Mouse (Mus musculus): ENCODE measurements at regions not wholly inside any gene's neighbourhood (a gene's known extent, or its start where the extent isn't known, plus 50 kb on each side); places are given as distances from the start of the nearest gene placed in this dataset.
"Not testable (repeated sequence)": the region's sequence is repeated elsewhere in the genome, so short reads cannot be mapped to it uniquely, and the experiment has no call there.

DNA sequence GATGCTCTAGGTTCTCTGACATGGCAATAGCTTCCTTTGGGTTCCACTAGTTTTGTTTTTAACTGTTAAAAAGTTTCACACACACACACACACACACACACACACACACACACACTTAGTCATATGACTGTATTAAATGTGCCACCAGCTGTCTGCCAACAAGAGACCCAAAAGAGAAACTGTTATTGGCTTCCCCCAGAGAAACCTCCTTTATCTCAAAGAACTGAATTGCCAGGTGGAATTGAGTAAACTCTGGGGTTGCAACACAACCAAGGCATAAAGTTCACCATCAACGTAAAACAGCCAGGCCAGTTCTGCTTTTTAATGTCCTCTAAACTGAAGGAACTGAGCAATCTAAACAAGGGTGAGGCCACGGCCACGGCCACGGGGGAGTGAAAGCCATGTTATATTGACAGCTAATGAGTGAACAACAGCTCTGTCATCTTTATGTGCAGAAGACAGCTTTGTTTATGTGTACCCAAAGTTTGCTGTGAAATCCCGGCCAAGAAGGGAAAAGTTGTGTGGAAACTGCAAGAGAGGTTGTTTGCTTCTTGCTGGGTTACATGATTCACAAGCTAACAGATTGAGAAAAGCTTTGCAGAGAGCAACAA lies 69.3 kb downstream of the Btg1 start:
- no peak for ATAC-seq (replicated peaks; ENCODE audit: low FRiP score, poor library complexity, severe bottlenecking)

DNA sequence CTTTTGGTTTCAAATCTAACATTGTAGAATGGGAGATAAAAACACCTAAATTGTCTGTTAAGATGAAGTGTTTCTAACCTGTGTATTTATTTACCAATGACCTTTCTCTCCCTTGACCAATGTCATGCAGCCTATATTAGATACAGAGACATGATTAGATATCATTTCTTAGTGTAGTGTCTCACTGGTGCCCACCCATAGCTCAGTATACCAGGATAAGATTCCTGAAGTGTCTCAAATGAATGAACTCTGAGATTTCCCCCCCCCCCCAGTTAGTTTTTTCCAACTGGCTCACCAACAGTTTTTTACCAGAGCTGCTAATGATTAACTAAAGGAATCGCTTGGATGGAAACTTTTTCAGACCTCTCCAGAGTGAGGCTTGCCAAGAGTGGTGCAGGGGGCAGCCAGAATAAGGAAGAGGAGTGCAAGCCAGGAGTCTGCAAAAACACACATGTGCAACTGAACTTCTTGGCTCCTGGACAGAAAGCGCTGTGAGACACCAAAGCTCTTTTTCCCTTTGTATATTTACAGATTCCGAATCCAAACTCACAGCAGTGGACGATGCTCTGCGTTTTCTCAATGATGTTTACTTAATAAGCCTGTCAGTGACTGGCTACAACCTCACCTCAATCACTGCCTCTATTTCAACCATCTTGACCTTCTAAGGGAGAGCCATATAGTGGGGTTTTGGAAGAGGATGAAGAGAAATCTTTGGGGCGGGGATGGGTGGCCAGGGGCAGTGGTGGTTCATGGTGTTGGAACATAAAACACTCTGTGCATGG lies 70.0 kb downstream of the Btg1 start:
- no peak for ATAC-seq (replicated peaks; ENCODE audit: low FRiP score, poor library complexity, severe bottlenecking)

DNA sequence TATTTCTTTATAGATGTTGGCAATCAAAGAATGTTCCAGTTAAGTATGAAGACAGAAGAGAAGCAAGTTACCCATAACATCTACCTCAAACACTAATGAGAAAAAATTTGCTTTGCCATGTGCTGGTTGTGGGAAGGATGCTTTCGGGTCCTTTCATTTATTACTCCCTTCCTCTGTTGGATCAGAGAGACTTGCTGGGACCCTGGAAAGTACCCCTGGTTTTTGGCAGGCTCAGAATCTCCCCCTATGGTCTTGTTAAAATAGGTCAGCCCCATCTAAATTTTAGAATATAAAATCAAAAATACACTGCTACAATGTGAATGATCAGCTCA lies 70.6 kb downstream of the Btg1 start:
- ATAC-seq (replicated peaks; ENCODE audit: low FRiP score, poor library complexity, severe bottlenecking) = no peak

DNA sequence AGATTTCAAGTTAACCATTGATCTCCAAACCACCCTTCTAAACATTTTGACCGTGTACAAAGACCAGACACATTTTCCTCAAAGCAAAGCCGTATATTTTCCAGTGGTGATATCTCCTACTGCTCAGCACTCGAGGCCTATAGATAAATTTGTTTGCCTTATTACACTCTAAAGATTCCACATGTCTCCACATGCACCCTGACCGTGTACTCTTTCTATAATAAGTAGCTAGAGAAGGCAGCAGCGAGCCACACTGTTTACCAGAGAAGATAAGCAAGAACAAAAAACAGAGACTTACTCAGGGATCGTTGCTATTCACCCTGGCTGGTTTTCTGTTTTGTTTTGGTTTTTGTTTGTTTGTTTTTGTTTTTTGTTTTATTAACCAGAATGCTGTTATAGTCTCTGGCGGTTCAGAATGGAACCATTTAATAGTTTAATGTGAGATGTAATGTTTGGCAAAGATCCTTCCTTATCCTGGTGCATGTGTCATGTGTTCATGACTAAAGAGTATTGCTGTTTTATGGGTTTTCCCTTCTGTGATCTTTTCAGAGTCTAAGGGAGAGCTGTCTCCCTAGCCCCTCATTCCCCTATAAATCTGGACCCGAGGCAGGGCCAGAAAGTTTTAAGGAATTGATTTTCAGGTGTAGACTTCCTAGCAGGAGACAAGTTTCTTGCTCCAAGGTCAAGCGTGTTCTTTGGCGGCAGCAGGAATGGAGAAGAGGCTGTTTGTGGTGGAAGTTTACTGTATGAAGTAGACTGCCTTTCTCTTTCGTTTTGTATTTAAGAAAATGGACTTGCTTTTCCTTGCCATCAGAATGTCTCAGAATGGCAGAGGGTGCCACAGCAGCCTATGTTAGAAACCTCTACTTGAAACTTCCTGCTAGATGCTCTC lies 73.4 kb downstream of the Btg1 start:
- ATAC-seq (replicated peaks; ENCODE audit: low FRiP score, poor library complexity, severe bottlenecking) = no peak

DNA sequence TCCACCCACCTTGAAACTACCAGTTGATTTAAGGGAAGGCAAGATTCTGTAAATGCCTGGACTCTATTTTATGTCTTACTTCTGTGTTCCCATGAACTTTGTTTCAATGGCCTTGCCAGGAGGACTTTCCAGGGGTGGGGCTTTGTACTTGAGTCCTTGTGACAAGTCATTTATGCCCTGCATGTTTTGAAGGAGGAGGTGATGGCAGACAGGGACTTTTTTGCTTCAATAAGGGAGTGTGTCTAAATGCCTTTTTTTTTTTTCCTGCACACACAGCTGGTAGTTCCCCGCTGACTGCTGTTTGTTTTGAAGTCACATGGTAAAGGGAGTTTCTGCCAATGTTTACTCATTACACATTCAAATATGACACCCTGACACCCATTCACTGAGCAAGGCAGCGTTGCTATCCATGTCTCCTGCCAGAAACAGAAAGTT lies 74.1 kb downstream of the Btg1 start:
- ATAC-seq (replicated peaks; ENCODE audit: low FRiP score, poor library complexity, severe bottlenecking) = no peak

DNA sequence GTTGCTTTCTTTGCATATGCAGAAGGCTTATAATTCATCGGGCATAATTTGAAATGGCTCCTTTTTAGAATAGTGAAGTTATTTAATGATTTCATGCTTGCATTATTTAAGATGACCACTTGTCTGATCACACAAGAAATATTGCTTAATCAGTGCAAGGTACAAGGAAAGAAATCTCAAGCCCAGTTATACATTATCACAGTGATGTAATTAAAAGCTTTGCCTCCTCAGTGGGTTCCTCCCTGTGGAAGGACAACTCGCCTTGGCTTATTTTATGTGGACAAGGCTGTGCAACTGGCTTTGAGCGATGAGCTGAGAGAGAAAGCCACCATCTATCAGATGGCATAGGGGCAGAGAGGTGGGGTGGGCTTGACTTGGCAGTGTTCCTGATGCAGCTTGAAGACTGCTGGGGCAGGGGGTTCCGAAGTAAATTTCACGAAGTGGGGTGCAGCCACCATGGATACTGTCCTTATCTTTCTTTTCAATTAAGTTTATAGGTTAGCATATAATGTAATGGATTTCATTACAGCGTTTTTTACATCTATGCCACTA lies 74.6 kb downstream of the Btg1 start:
- no peak for ATAC-seq (replicated peaks; ENCODE audit: low FRiP score, poor library complexity, severe bottlenecking)

DNA sequence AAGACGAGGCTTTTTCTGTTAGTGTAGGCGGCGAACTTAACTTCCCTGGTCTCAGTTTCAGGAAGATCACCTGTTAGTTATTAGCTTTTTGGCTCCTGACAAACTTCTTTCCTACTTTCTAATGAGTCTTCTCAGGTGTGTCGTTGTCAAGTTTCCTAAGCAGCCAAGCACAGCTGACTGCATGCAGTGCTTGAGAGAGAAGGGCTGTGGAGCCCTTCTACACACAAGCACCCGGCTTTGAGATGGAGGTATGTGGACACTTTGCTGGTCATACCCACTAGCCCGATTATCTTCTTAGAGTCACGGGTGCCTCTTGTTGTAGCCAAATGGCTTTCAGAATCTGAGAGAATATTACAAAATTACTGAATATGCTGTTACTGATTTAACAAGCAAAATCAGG lies 76.0 kb downstream of the Btg1 start:
- no peak for ATAC-seq (replicated peaks; ENCODE audit: low FRiP score, poor library complexity, severe bottlenecking)

DNA sequence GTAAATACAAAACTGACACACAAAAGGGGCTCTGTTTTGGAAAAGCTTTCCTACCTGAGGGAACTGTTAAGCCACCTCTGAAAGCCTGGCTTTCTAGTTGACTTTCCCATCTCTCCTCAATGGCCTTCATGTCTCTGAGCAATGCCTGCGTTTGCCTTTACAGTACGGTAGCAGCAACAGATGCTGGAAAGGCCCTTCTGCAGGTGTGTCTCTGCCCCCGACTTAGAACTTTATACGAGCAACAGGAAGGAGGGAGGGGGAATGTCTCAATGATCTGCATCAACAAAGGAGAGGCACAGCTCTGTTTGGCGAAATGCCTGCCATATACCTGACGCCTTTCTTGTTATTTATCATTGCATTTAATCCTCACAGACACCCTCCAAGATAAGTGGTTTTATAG lies 77.0 kb downstream of the Btg1 start:
- no peak for ATAC-seq (replicated peaks; ENCODE audit: low FRiP score, poor library complexity, severe bottlenecking)

DNA sequence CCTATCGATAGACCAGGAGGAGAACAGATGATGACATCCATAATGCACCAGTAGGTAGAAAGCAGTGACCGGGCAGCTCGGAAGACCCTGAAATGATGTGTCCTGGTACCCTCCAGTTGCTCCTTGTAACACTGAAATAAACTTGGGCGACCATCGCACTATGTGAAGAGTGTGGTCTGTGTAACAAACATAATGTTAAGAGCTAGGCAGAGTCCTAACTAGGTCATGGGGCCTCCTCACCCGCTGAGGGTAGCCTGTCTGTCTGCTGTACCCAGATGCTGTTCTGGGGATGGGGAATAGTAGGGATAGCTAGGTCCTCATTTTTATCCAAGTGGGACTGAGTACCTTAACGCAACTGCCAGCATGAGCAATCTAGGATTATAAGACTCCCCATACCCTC lies 79.8 kb downstream of the Btg1 start:
- ATAC-seq (replicated peaks; ENCODE audit: low FRiP score, poor library complexity, severe bottlenecking) = no peak

DNA sequence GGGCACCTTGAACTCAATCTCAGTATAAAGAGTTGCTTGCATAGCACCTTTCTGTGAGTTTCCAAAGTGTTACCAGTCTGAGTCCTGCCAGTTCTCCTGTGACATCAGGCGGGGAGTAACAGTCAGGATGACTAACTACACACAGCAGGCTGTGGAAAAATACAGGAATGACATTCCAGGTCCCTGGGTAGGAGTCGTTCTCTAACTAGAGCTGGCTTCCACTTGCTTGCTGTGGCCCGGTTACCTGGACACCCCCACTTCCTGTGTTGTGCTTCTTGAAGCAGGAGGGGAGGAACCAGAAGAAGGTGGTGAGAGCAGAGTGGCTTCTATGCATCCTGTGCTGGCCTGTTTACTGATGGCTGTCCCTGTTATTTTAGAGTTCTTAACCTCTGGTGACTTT lies 81.0 kb downstream of the Btg1 start:
- ATAC-seq (replicated peaks; ENCODE audit: low FRiP score, poor library complexity, severe bottlenecking) = no peak

DNA sequence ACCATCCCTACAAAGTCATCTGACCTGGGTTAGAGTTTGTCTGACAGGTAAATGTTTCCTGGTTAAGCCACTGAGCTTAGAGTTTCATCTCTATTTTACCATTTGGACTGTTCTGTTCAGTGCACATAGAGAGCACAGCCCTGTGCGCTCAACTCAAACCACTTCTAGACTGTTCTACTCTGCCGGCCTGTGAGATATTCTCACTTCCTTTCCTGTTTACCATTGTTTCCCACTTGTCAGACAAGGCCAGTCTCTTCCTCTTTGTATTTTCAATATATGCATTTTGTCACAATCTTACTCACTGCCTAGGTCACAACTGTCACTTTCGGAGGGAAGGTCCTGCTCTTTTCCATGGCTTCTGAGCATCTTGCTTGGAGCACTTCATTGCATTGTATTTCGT lies 89.8 kb downstream of the Btg1 start:
- no peak for ATAC-seq (replicated peaks; ENCODE audit: low FRiP score, poor library complexity, severe bottlenecking)

DNA sequence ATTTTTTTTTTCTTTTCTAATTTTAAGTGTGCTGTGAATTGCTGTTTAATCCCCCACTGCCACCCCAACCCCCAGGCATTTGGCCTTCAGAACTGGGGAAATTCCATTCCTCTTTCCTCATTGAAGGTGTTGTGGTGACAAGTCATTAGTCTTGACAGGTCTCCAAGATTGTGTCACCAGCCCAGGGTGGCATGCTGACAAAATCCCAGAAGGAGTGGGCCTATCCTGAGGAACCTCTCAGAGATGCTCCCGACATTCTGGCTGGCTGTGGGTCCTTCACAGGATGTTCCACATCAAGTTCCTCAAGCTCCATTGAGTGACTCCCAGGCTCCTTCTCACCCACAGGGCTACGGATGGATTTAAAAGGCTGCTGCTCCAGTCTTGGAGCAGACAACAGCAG lies 91.7 kb downstream of the Btg1 start:
- no peak for ATAC-seq (replicated peaks; ENCODE audit: low FRiP score, poor library complexity, severe bottlenecking)

DNA sequence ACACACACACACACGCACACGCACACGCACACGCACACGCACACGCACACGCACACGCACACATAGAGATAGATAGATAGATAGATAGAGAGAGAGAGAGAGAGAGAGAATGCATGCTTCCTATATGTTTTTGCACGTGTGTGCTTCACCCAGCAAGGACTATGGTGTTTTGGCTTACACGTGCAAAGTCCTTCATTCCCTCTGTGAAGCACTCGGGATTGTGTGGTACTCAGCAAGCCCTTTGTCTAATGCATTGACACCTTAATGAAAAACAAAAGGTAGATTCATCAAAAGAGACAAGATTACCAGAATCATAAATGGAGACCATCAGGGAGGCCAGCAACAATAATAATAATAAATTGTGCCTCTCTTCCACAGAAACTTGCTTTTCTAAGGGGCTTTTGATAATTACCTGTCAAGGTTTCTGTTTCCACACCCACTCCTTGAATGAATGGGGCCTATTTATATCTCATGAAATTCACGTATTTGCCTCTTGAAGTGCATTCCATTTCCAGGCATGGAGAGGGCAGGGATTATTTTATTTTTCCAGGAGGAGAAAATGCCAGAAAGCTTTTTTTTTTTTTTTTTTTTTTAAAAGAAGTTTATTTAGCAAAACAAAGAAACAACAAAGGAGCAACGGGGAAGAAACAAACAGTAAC lies 93.0 kb downstream of the Btg1 start:
- ATAC-seq (replicated peaks; ENCODE audit: low FRiP score, poor library complexity, severe bottlenecking) = no peak

DNA sequence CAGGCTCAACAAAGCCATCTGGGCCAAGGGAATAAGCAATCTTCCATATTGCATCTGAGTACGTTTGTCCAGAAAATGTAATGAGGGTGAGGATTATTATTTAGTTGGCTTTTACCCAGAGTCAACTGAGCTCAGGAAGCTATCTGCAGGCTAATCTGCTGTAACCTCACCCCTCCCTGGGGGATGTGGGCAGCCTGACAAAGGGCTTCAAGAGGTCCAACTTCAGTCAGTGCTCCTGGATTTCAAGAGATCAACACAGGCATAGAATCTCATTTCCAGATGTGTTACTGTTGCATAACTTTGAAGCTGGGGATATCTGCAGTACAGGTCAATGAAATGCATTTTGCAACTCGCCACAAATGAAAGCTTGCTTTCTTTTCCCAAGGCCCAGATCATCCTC lies 95.2 kb downstream of the Btg1 start:
- no peak for ATAC-seq (replicated peaks; ENCODE audit: low FRiP score, poor library complexity, severe bottlenecking)

DNA sequence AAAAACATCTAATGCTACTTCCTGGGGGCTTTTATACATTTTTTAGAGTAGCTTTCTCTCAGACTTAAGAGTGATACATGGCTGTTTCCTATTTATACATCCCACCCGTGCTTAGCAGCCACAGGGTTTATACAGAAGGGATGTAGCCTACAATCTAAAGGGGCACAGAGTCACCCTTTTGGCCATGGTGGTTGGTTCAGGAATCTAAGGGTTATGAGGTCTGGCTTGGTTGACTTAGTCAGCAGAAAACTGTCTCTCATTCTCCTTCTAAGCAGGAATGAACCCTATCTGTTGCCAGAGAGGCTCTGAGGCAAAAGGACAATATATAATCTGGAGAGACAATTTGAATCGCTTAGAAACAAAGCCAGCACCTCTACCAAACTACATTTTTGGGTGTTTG lies 97.9 kb downstream of the Btg1 start:
- no peak for ATAC-seq (replicated peaks; ENCODE audit: low FRiP score, poor library complexity, severe bottlenecking)

DNA sequence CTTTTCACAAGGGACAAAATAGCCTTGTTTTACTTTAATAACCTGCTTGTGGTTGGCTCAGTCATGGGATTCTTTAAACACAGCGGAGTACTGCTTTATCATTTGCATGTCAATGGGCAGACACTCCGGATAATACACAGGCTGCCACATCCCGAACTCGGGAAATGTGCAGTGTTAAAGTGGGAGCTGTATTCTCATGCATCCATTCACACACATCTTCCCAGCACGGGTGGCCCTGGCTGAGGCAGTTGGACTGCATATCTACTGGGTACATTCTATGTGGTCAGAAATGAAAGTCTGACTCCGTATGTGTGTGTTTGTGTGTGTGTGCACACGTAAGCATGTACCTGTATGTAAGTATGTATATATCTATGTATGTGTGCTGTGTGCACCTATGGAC lies 100.5 kb downstream of the Btg1 start:
- ATAC-seq (replicated peaks; ENCODE audit: low FRiP score, poor library complexity, severe bottlenecking) = no peak

DNA sequence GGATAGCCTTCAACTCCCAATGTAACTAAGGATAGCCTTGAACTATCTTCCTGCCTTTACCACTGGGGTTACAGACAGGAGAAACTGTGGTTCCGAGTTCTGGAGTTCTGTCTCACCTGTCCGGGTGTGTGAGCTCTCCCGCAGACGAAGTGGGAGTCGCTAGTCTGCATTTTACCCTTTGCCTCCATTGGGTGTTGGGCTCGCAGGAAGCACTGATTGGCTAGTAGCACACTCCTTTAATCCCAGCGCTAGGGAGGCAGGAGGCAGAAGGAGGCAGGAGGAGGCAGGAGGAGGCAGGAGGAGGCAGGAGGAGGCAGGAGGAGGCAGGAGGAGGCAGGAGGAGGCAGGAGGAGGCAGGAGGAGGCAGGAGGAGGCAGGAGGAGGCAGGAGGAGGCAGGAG lies 101.9 kb downstream of the Btg1 start:
- ATAC-seq (replicated peaks; ENCODE audit: low FRiP score, poor library complexity, severe bottlenecking) = not testable (repeated sequence)

DNA sequence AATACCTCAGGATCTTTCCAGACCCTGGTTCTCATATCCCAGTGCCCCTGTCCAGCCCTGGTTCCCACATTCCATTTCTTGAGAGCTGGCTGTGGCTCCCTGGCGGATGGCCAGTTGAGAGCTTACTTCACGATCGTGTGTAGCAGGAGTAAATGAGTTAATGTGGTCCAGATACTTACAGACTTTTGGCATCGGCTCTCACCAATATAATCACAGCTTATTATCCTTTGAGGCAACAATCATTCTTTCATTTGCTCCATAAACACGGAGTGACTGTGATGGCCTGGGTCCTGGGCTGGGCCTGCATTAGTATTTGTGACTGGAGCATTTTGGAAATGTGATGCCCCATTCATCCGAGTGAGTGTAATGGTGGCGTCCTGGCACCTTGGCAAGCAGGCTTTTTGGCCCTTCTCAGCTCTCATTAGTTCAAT lies 103.5 kb downstream of the Btg1 start:
- no peak for ATAC-seq (replicated peaks; ENCODE audit: low FRiP score, poor library complexity, severe bottlenecking)

DNA sequence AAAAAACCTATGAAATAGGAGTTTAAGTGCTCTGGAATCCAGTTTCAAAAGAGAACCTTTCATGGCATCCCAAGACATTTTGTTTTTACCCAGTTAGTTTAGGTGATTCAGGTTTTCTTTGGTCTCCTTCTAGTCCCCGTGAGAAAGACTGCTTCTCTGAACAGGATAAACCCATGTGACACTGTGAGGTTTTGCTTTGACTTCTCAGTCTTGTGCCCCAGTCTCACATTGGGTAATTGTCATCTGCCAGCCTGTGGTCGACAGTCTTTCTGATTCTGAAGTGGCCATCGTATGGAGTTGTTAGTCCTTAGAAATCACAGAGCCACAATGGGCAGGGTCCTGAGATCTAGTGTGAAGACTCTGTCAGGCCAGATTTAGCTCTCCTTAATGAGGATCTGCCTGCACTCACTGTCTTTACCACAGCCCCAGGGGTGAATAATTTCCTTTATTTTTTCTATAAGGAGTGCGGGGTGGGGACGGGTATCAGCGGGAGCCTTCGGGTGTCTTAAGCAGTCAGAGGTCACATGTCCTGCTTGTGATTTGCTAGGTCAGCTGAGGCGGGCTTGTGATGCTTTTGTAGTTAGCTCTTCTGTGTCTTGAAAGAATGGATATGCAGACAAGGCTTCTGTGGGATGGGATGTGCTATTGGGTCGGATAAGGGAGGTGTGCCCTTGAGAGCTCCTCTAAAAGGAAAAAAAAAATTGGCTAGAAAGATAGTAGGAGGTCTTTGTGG lies 104.3 kb downstream of the Btg1 start:
- no peak for ATAC-seq (replicated peaks; ENCODE audit: low FRiP score, poor library complexity, severe bottlenecking)

DNA sequence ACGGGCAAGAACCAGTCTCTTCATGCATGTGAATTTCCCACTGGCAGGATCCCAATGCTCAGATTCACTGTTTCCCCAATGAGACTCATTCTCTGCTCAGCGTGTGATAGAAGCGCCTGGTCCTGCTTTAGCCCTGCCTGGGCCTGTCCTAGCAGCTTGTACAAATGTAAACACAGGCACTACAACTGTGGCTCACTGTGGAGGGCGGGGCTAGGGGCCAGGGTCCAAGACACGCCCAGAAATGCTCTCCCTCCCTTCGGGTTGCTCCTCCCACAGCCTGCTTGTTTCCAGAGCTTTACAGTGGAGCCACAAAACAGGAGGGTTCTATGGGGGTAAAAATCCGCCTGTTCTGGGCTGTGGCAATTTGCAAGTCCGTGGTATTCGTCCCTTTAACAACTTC lies 105.7 kb downstream of the Btg1 start:
- ATAC-seq (replicated peaks; ENCODE audit: low FRiP score, poor library complexity, severe bottlenecking) = no peak

Data from erythroid progenitor cell, adult 5-6 weeks (primary cell).